Mouse (Mus musculus) embryonic facial prominence, embryonic 14.5 days (tissue): ENCODE measurements at regions not wholly inside any gene's neighbourhood (a gene's known extent, or its start where the extent isn't known, plus 50 kb on each side); places are given as distances from the start of the nearest gene placed in this dataset.
A peak's percentile ranks its signal among the peaks of the same experiment; 100 is the strongest.

Source experiments
- ATAC-seq: fragments of 200-750 bp; cut with Nextera tagmentation; 2 replicates; pipeline ENCODE4 v1.8.0; 2017; ENCODE audit warnings: low read depth, moderate number of reproducible peaks, moderate TSS enrichment
- DNase-seq: peaks from one replicate; pipeline ENCODE4 v3.0.0-alpha.2; 2015; ENCODE audit warnings: low spot score
- H3K27ac ChIP-seq: fragments of 300-500 bp; sonication (generic); replicated peaks from 2 replicates; pipeline ENCODE4 v1.5.1; 2014; ENCODE audit warnings: low read depth, mild to moderate bottlenecking, low read length, moderate library complexity
- H3K27me3 ChIP-seq: fragments of 300-500 bp; sonication (generic); replicated peaks from 2 replicates; pipeline ENCODE4 v1.6.1; 2014; ENCODE audit warnings: low read length; ENCODE audit not compliant: control insufficient read depth, insufficient read depth
- H3K36me3 ChIP-seq: fragments of 300-500 bp; sonication (generic); 2 replicates; pipeline ENCODE4 v1.6.1; 2014; ENCODE audit warnings: low read length, mixed read lengths; ENCODE audit not compliant: control insufficient read depth, insufficient read depth
- H3K4me1 ChIP-seq: fragments of 300-500 bp; sonication (generic); 2 replicates; pipeline ENCODE4 v1.6.1; 2014; ENCODE audit warnings: antibody characterized with exemption, low read length; ENCODE audit not compliant: control insufficient read depth, insufficient read depth
- H3K4me2 ChIP-seq: fragments of 300-500 bp; sonication (generic); 2 replicates; pipeline ENCODE4 v1.6.1; 2014; ENCODE audit warnings: low read depth, mild to moderate bottlenecking, low read length, moderate library complexity, mixed read lengths
- H3K4me3 ChIP-seq: fragments of 300-500 bp; sonication (generic); 2 replicates; pipeline ENCODE4 v1.5.1; 2014; ENCODE audit warnings: low read depth, mild to moderate bottlenecking, low read length
- H3K9ac ChIP-seq: fragments of 300-500 bp; sonication (generic); 2 replicates; pipeline ENCODE4 v1.6.1; 2014; ENCODE audit warnings: low read depth, mild to moderate bottlenecking, low read length, moderate library complexity, mixed read lengths
- H3K9me3 ChIP-seq: fragments of 300-500 bp; sonication (generic); 2 replicates; pipeline ENCODE4 v1.6.1; 2016; ENCODE audit warnings: low read length; ENCODE audit not compliant: control insufficient read depth
- WGBS: fragments of 180-500 bp; shearing (Covaris S2); extraction: QIAGEN DNeasy Blood & Tissue Kit; methylation state at CpG from one replicate; pipeline ENCODE4 v1.1.7; 2014; 5-methylcytosine and 5-hydroxymethylcytosine counted together

DNA sequence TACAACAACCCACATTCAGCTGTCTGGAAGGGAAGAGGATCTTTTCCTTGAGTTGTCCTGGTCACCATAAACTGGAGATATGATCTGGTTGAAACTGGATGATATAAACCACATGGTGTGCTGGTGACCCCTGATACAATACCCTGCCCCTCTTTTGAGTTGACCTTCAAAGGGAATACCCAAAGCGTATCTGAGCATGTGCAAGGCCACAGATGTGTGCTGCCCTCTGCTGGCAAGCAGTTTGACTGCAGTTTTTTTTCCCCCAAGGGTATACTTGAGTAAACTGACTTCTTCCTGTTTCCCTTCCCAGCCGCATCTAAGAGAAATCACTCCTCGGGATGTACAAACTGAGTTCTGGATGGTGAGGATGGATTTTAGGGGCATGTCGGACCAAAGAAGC is 59.1 kb upstream of the Mbip start:
- Histone ChIP-seq H3K9ac (no peak overlapping the region), H3K9me3 (no peaks in the 10 kb centered on the region), H3K27me3 (no peaks in the 10 kb centered on the region), H3K27ac (no peak overlapping the region), H3K4me3 (no peak overlapping the region), H3K4me2 (no peak overlapping the region), H3K36me3 (no peaks in the 10 kb centered on the region), H3K4me1 (no peaks in the 10 kb centered on the region)
- 25% methylated on average over 4 of the region's 4 CpGs for WGBS
- ATAC-seq (no peak), DNase-seq (peak; percentile 41)

DNA sequence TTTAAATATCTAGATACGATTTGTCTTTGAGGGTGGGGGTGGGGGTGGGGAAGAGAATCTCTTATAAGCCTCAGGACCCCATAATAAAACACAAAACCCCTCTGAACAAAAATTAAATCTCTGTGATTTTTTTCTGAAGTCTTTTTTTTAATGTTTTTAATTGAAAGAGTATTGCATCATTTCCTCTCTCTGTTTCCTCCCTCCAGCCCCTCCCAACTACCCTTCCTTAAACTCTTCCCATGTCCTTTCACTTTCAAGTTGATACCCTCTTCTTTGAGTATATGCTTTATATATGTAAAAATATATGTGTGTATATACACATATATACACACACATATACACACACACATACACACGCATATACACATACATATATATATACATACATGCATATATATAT is 58.6 kb upstream of the Mbip start:
- Histone ChIP-seq H3K4me3 (no peak overlapping the region), H3K9me3 (no peaks in the 10 kb centered on the region), H3K9ac (no peak overlapping the region), H3K36me3 (no peaks in the 10 kb centered on the region), H3K27ac (no peak overlapping the region), H3K27me3 (no peaks in the 10 kb centered on the region), H3K4me1 (no peaks in the 10 kb centered on the region), H3K4me2 (no peak overlapping the region)
- WGBS: 85% methylated on average over 2 of the region's 2 CpGs
- ATAC-seq (no peak), DNase-seq (no peak)

DNA sequence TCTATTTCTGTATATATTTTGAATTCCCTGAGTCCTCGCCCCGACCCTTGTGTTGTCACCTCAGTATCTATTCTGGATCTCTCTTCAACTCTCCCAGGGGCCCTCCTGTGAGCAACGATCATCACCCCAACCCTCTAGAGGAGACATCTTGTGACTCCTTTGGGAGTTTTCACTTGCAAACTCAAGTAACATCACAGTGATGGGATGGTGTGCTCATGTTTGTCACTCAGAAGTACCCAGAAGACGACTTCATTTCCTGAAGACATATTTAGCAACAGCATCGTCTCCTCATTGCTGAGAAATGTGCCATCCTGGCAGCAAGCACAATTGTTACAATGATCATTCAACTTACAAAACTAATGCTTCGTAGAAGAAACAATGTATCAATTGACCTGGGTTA is 57.9 kb upstream of the Mbip start:
- Histone ChIP-seq H3K27me3 (no peaks in the 10 kb centered on the region), H3K36me3 (no peaks in the 10 kb centered on the region), H3K4me1 (no peaks in the 10 kb centered on the region), H3K4me2 (no peak overlapping the region), H3K9ac (no peak overlapping the region), H3K27ac (no peak overlapping the region), H3K4me3 (no peak overlapping the region), H3K9me3 (no peaks in the 10 kb centered on the region)
- DNase-seq (no peak), ATAC-seq (no peak)
- 79% methylated on average over 6 of the region's 6 CpGs for WGBS

DNA sequence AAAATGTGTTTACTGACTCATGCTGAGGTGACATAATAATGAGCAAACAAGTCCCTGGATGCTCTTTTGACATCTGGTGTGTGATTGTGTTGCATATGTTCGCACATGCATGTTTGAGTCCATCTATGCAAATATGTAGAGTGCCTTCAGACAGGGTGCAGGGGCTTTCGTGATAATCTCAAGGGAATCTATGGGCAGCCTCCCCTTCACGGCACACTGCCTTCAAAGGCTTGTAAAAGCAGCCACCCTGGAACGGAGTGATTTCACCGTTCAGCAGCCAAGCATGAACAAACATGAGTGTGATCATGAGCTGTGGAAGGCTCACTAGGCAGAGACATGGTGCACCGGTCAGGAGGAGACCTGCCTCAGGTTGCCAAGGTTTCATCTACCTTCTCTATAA is 57.1 kb upstream of the Mbip start:
- Histone ChIP-seq H3K4me2 (no peak overlapping the region), H3K9me3 (no peaks in the 10 kb centered on the region), H3K4me1 (no peaks in the 10 kb centered on the region), H3K27me3 (no peaks in the 10 kb centered on the region), H3K27ac (no peak overlapping the region), H3K4me3 (no peak overlapping the region), H3K36me3 (no peaks in the 10 kb centered on the region), H3K9ac (no peak overlapping the region)
- 75% methylated on average over 6 of the region's 6 CpGs for WGBS
- DNase-seq: no peak
- no peak for ATAC-seq

DNA sequence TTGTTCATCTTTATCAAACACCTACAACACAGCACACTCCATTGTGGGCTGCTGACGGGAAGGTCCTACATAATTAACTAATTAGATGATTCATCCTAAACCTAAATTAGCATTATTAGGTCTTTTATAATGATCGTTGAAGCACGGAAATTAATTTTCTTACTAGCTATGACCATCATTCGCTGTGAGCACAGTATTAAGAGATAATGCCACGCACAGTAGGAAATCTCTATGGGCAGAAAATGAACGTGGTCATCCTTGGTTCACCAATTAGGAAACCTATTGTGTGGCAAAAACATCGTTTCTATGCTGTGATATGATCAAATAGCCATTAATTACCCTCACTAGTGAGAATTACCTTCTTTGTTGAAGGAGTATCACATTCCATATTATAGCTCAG is 56.4 kb upstream of the Mbip start:
- H3K4me1 ChIP-seq: no peaks in the 10 kb centered on the region
- H3K27ac ChIP-seq: no peak overlapping the region
- ATAC-seq (no peak), DNase-seq (no peak)
- no peaks in the 10 kb centered on the region for H3K27me3 ChIP-seq
- H3K9me3 ChIP-seq: no peaks in the 10 kb centered on the region
- H3K9ac ChIP-seq: no peak overlapping the region
- no peak overlapping the region for H3K4me2 ChIP-seq
- H3K36me3 ChIP-seq: no peaks in the 10 kb centered on the region
- WGBS: 74% methylated on average over 7 of the region's 7 CpGs
- H3K4me3 ChIP-seq: no peak overlapping the region
